Mouse (Mus musculus) neural tube, embryonic 11.5 days (tissue): ENCODE results near the gene Rhbdd2. TPM values are rescaled to one million over a fixed set of nuclear protein-coding genes. Genes with fewer than 3 reads are reported as not detected.
"Not testable (repeated sequence)": the region's sequence is repeated elsewhere in the genome, so short reads cannot be mapped to it uniquely, and the experiment has no call there.

Experiments
- ATAC-seq: fragments of 200-750 bp; cut with Nextera tagmentation; 2 replicates; pipeline ENCODE4 v1.8.0; 2017; ENCODE audit warnings: moderate number of reproducible peaks, mild to moderate bottlenecking, moderate TSS enrichment, moderate library complexity; ENCODE audit not compliant: insufficient read depth, low FRiP score, low TSS enrichment
- DNase-seq: peaks from one replicate; pipeline ENCODE4 v3.0.0-alpha.2; 2015; ENCODE audit warnings: low spot score
- H3K27ac ChIP-seq: fragments of 300-500 bp; sonication (generic); 2 replicates; pipeline ENCODE4 v1.5.1; 2014; ENCODE audit warnings: low read depth, mild to moderate bottlenecking, low read length
- H3K27me3 ChIP-seq: fragments of 300-500 bp; sonication (generic); 2 replicates; pipeline ENCODE4 v1.6.1; 2014; ENCODE audit warnings: mild to moderate bottlenecking, low read length, mixed read lengths; ENCODE audit not compliant: control insufficient read depth, insufficient read depth
- H3K36me3 ChIP-seq: fragments of 300-500 bp; sonication (generic); 2 replicates; pipeline ENCODE4 v1.6.1; 2014; ENCODE audit warnings: mild to moderate bottlenecking, low read length, moderate library complexity, mixed read lengths; ENCODE audit not compliant: control insufficient read depth, insufficient read depth
- H3K4me1 ChIP-seq: fragments of 300-500 bp; sonication (generic); 2 replicates; pipeline ENCODE4 v1.6.1; 2014; ENCODE audit warnings: low read length, mixed read lengths; ENCODE audit not compliant: control insufficient read depth, insufficient read depth
- H3K4me2 ChIP-seq: fragments of 300-500 bp; sonication (generic); 2 replicates; pipeline ENCODE4 v1.6.1; 2014; ENCODE audit warnings: low read depth, mild to moderate bottlenecking, moderate library complexity
- H3K4me3 ChIP-seq: fragments of 300-500 bp; sonication (generic); 2 replicates; pipeline ENCODE4 v1.5.1; 2014; ENCODE audit warnings: low read depth, low read length
- H3K9ac ChIP-seq: fragments of 300-500 bp; sonication (generic); 2 replicates; pipeline ENCODE4 v1.6.1; 2014; ENCODE audit warnings: mild to moderate bottlenecking, low read length
- H3K9me3 ChIP-seq: fragments of 300-500 bp; sonication (generic); 2 replicates; pipeline ENCODE4 v1.6.1; 2016; ENCODE audit warnings: low read length; ENCODE audit not compliant: control insufficient read depth
- WGBS: fragments of 180-500 bp; shearing (Covaris S2); extraction: QIAGEN DNeasy Blood & Tissue Kit; methylation state at CpG from one replicate; pipeline ENCODE4 v1.1.7; 2014; 5-methylcytosine and 5-hydroxymethylcytosine counted together
- polyA plus RNA-seq: library from polyadenylated mRNA; unstranded; fragments of >200 nt; fragmentation: Nextera tagmentation; extraction: Ambion mirVana; gene quantifications from 2 replicates; pipeline ENCODE4 v1.2.1, GENCODE M21; 2014

Rhbdd2 gene
- polyA plus RNA-seq, 1 experiment from 2014 or later: 66.6 TPM

DNA sequence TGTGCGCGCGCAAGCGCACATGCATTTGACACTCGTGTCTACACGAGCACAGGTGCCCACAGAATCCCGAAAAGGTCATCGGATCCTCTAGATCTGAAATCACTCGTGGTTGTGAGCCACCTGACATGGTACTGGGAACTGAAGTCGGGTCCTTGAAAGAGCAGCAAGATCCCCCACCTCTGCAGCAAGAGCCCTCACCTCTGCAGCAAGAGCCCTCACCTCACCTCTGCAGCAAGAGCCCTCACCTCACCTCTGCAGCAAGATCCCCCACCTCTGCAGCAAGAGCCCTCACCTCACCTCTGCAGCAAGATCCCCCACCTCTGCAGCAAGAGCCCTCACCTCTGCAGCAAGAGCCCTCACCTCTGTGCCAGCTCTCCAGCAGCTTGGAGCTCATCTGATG, 12.7 kb upstream of the Rhbdd2 start:
- not testable (repeated sequence) for H3K4me2 ChIP-seq, H3K4me3 ChIP-seq, H3K36me3 ChIP-seq, H3K27ac ChIP-seq, H3K9ac ChIP-seq, H3K27me3 ChIP-seq, H3K4me1 ChIP-seq, H3K9me3 ChIP-seq, ATAC-seq, DNase-seq
- WGBS: 89% methylated on average over 10 of the region's 10 CpGs

DNA sequence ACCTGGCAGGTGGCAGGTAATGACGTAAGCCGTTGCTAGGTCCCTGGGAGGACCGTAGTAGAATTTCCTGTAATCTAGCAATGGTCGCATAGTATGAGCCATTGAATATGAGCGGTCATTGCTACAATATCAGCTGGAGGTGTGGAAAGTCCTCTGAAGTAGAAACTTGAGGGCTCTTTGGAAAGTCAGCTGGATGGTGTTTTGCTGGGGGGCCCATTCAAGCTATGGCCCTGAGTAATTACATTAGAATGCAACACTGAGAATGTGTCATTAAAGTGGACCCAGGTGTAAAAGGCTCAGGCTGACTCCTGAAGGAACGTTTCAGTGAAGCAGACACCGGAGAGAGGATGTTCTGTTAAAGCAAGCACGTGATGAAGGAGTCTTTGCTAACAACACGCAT, 11.9 kb upstream of the Rhbdd2 start:
- no peaks in the 10 kb centered on the region for H3K27me3 ChIP-seq
- WGBS: 84% methylated on average over 9 of the region's 9 CpGs
- DNase-seq (no peak), ATAC-seq (no peak)
- H3K9me3 ChIP-seq: no peaks in the 10 kb centered on the region
- H3K4me2 ChIP-seq: no peak overlapping the region
- H3K36me3 ChIP-seq: no peaks in the 10 kb centered on the region
- H3K9ac ChIP-seq: no peak overlapping the region
- H3K27ac ChIP-seq: no peak overlapping the region
- H3K4me3 ChIP-seq: no peak overlapping the region
- H3K4me1 ChIP-seq: no peaks in the 10 kb centered on the region

DNA sequence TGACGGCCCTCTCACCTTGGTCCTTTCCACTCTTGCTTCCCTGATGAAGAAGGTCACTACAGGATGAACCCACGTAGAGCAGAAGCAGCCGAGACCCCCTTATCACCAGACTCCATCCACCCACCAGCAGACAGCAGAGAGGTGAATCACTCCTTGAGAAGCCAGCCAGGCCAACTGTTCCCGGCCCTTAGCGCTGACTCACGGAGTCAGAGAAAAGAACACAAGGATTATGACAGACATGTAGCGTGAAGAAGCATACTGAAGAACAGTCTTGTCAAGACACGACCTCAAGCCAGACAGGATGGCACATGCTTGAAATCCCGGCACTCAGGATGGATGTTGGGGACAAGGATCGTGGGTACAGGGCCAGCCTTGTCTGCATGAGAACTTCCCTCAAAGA, 10.7 kb upstream of the Rhbdd2 start:
- H3K4me3 ChIP-seq: no peak overlapping the region
- no peaks in the 10 kb centered on the region for H3K4me1 ChIP-seq
- ATAC-seq (no peak), DNase-seq (no peak)
- H3K4me2 ChIP-seq: no peak overlapping the region
- H3K9me3 ChIP-seq: no peaks in the 10 kb centered on the region
- H3K27me3 ChIP-seq: no peaks in the 10 kb centered on the region
- H3K27ac ChIP-seq: no peak overlapping the region
- H3K9ac ChIP-seq: no peak overlapping the region
- no peaks in the 10 kb centered on the region for H3K36me3 ChIP-seq
- 90% methylated on average over 10 of the region's 10 CpGs for WGBS

DNA sequence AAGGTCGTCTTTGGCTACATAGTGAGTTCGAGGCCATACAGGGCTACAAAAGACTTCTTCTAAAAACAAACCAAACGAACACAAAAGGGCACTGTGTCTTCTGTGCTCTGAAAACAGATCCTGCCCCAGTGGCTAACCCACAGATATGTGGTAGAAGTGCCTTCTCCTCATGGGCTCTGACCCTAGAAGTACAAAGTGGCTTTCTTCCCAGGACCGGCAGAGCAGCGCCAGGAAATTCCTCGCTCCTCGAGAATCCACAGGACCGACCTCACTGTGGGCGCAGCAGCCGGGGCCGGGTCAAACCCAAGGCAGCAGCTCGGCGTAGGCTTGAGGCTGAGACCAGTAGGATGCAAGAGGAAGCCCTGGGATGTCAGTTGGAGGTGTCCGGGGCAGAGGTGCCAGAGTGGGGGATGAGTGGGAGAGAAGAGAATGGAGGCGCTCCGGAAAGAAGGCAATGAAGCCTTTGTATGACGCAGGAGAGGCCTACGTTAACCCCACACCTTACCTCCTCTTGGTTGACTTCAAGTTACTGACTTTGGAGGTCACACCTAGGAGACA, 9.3 kb upstream of the Rhbdd2 start:
- H3K27me3 ChIP-seq: no peaks in the 10 kb centered on the region
- no peak overlapping the region for H3K9ac ChIP-seq
- H3K4me2 ChIP-seq: no peak overlapping the region
- ATAC-seq (no peak), DNase-seq (no peak)
- H3K27ac ChIP-seq: no peak overlapping the region
- H3K9me3 ChIP-seq: no peaks in the 10 kb centered on the region
- WGBS: 82% methylated on average over 18 of the region's 18 CpGs
- no peaks in the 10 kb centered on the region for H3K36me3 ChIP-seq
- H3K4me1 ChIP-seq: no peaks in the 10 kb centered on the region
- no peak overlapping the region for H3K4me3 ChIP-seq

DNA sequence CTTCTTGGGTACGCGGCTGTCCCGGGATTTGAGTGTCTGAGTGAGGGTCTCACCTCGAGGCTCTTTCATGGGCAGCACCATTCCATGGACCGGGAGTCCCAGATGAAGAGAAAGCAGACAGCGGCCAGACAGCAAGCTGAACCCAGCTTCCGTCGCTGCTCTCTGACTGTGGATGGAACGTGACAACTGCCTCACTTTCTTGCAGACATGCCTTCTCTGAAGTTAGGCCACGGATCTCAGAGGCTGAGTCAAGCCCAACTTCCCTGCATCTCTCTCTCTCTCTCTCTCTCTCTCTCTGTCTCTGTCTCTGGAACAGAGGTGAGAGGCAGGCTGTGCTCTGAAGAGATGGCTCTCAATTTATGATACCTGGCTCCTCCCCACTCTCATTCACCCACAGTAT, 3.5 kb upstream of the Rhbdd2 start:
- H3K4me2 ChIP-seq: no peak overlapping the region
- H3K27me3 ChIP-seq: no peaks in the 10 kb centered on the region
- ATAC-seq (no peak), DNase-seq (no peak)
- H3K27ac ChIP-seq: no peak overlapping the region
- H3K36me3 ChIP-seq: no peaks in the 10 kb centered on the region
- H3K4me3 ChIP-seq: no peak overlapping the region
- H3K9ac ChIP-seq: no peak overlapping the region
- peaks cover 5% of the 10 kb centered on the region for H3K4me1 ChIP-seq
- WGBS: 48% methylated on average over 10 of the region's 10 CpGs
- H3K9me3 ChIP-seq: no peaks in the 10 kb centered on the region

DNA sequence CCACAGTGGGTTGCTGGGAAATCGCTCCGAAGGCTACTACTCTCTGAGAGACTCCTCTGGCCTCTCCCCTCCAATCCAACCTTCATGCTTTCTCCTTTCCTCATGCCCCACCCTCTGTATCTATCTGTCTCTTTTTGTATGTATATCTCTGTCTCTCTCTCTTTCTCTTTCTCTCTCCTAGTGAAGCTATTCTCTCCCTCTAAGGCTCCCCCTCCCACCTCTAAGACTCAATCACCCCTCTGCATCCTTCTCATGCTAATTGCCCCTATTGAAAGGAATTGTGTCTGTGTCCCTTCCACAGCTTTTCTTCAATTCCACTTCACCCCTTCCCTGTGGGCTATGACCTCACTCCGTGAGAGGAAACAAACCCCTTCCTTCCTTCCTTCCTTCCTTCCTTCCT, 3.0 kb upstream of the Rhbdd2 start:
- DNase-seq (no peak), ATAC-seq (no peak)
- no peak overlapping the region for H3K27ac ChIP-seq
- H3K4me3 ChIP-seq: no peak overlapping the region
- WGBS: 81% methylated on average over 3 of the region's 3 CpGs
- no peaks in the 10 kb centered on the region for H3K36me3 ChIP-seq
- no peak overlapping the region for H3K4me2 ChIP-seq
- H3K27me3 ChIP-seq: no peaks in the 10 kb centered on the region
- no peak overlapping the region for H3K9ac ChIP-seq
- no peaks in the 10 kb centered on the region for H3K9me3 ChIP-seq
- peaks cover 5% of the 10 kb centered on the region for H3K4me1 ChIP-seq

DNA sequence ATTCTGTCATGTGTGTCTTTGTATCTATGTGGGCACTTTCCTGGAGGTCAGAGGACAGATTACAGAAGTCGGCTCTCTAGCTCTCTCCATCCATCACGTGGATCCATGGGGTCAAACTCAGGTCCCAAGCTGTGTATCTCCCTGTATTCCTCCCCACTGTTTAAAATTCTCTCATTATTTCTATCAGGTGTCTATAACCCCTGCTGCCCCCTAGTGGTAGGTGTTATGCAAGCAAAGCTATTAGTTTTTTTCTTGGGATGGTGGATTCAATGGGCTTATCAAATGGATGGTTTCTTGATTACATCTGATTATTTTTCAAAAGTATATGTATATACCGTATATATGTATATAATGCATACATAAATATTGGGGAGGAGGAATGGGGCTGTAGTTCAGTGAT, 1.8 kb upstream of the Rhbdd2 start:
- DNase-seq: peak; percentile 36

DNA sequence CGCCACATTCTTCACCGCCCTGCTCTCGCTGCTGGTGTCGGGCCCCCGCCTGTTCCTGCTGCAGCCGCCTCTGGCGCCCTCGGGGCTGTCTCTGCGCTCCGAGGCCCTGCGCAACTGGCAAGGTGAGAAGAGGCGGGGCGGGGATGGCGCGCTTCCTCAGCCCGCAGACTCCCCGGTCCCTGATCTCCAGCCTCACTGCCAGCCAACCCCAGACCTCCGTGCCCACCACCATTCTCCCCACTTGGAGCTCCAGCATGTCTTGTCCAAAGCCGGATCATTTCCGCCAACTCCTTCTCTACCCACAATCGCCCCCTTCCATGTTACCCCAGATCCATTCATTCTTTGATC, 353 bp downstream of the Rhbdd2 start:
- no peak for DNase-seq
- no peaks in the 10 kb centered on the region for H3K27me3 ChIP-seq

More for the DNA sequence above, 1.8 kb upstream of the Rhbdd2 start:
- ATAC-seq: no peak
- H3K4me3 ChIP-seq: no peak overlapping the region
- no peaks in the 10 kb centered on the region; the same call in 1 of the 2 replicates for H3K36me3 ChIP-seq
- no peak overlapping the region for H3K27ac ChIP-seq
- H3K27me3 ChIP-seq: no peaks in the 10 kb centered on the region
- peaks cover 5% of the 10 kb centered on the region for H3K4me1 ChIP-seq
- no peak overlapping the region for H3K9ac ChIP-seq
- H3K9me3 ChIP-seq: no peaks in the 10 kb centered on the region
- no peak overlapping the region for H3K4me2 ChIP-seq
- WGBS: 42% methylated on average over 3 of the region's 3 CpGs

DNA sequence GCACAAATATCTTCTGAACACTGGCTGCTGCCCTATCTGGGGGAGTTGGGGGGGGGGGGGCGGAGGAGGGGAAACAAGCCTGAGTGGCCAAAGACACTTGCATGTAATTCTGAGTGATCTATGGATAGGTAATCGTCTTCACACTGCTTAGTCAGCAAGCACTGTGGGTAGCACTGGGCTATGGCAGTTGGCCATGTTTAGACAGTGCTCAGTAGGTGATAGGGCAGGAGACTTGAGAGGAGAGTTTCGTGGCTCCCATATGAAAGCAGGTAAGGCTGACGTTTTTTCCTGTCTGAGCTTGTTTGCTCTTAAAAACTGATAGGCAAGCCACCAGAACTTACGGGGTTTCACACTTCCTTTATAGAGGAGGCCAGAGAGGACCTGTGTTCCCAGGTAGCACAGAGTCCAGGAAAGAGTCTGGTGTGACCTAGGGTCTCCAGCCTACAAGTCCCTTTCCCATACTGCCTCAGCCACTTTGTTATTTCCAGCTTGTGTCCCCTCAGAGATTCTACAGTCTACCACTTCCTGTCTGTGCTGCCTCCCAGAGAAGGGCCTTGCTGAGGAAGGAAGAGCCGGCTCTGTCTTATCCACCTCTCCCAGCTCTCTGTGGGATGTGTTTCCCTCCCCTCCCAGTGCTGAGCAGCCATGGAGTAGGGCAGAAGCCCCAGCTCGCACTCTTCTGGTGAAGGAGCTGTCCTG, 7.5 kb downstream of the Rhbdd2 start:
- peaks cover 7% of the 10 kb centered on the region for H3K36me3 ChIP-seq
- no peak for DNase-seq
- no peak for ATAC-seq
- H3K4me3 ChIP-seq: no peak overlapping the region
- H3K4me2 ChIP-seq: no peak overlapping the region
- no peak overlapping the region for H3K9ac ChIP-seq
- no peaks in the 10 kb centered on the region for H3K27me3 ChIP-seq
- H3K9me3 ChIP-seq: no peaks in the 10 kb centered on the region
- H3K4me1 ChIP-seq: no peaks in the 10 kb centered on the region
- WGBS: 82% methylated on average over 7 of the region's 7 CpGs
- H3K27ac ChIP-seq: no peak overlapping the region

More for the DNA sequence above, 353 bp downstream of the Rhbdd2 start:
- peak overlapping the region; percentile 79 for H3K4me2 ChIP-seq
- H3K9ac ChIP-seq: peak overlapping the region; percentile 93
- no peaks in the 10 kb centered on the region for H3K9me3 ChIP-seq
- peaks cover 5% of the 10 kb centered on the region for H3K4me1 ChIP-seq
- H3K36me3 ChIP-seq: peaks cover 2% of the 10 kb centered on the region; the same call in 1 of the 2 replicates
- peak overlapping the region; percentile 72; the same call in 1 of the 2 replicates for H3K27ac ChIP-seq
- peak; percentile 79; the same call in 1 of the 2 replicates for ATAC-seq
- WGBS: under 1% methylated on average over 21 of the region's 21 CpGs
- peak overlapping the region; percentile 89 for H3K4me3 ChIP-seq
